Comparison of ENCODE assay signal across 8 mouse cellular contexts in the genomic region with DNA sequence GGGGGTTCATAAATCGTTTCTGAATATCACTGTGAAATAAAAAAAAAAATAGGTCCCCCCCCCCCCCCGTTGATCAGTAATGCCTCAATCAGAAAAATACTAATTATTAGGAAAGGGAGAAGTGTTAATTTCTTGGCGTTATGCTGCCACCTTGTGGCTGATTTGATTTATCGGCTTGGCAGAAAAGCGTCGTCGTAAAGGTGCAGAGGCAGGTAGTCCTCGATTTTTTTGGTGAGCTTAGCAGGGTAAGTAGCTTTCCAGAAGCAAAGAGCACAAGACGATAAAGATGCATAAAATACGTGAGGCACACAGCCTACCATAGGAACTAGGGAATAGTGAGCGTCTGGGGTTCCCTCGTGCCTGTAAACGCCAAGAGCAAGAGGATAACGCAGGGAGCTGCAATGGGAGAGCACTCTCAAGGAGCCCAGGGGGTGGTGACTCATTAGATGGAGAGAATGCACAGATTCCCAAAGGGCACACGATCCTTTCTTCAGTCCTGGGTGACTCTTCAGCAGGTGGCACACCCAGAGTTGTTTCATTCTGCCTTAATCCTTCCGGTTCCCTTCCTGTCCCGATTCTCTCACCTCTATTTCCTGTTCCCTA. TPM values are rescaled to one million over a fixed set of nuclear protein-coding genes. Genes with fewer than 3 reads are reported as not detected.
DNase-seq lines count a peak whose midpoint lies in the region; ATAC-seq and TF ChIP-seq lines count a peak whose summit lies in the region.

No protein-coding gene starts in this region.

- no peaks in the 10 kb centered on the region for H3K9me3 ChIP-seq in kidney, embryonic 14.5 days (ENCODE audit: control insufficient read depth, low read length)
- H3K9me3 ChIP-seq in forebrain, embryonic 13.5 days (replicated peaks) = no peaks in the 10 kb centered on the region
- no peaks in the 10 kb centered on the region for H3K9me3 ChIP-seq in hindbrain, postnatal 0 days (ENCODE audit: low read length)
- no peaks in the 10 kb centered on the region for H3K9me3 ChIP-seq in limb, embryonic 11.5 days (ENCODE audit: control insufficient read depth, low read length)
- no peaks in the 10 kb centered on the region for H3K9me3 ChIP-seq in midbrain, embryonic 12.5 days

- no peak overlapping the region for H3K27ac ChIP-seq in kidney, embryonic 14.5 days (ENCODE audit: low read depth, low read length)
- no peak overlapping the region for H3K27ac ChIP-seq in forebrain, embryonic 13.5 days
- no peak overlapping the region for H3K27ac ChIP-seq in hindbrain, postnatal 0 days
- no peak overlapping the region for H3K27ac ChIP-seq in limb, embryonic 11.5 days (replicated peaks; ENCODE audit: low read depth, low read length)
- H3K27ac ChIP-seq in midbrain, embryonic 12.5 days (replicated peaks) = no peak overlapping the region

- no peaks in the 10 kb centered on the region for H3K36me3 ChIP-seq in kidney, embryonic 14.5 days (ENCODE audit: control insufficient read depth, insufficient read depth, low read length)
- no peaks in the 10 kb centered on the region for H3K36me3 ChIP-seq in forebrain, embryonic 13.5 days (ENCODE audit: poor library complexity, severe bottlenecking)
- no peaks in the 10 kb centered on the region for H3K36me3 ChIP-seq in hindbrain, postnatal 0 days (ENCODE audit: insufficient read depth, low read length)
- H3K36me3 ChIP-seq in limb, embryonic 11.5 days (ENCODE audit: control insufficient read depth, insufficient read depth, low read length) = no peaks in the 10 kb centered on the region
- no peaks in the 10 kb centered on the region for H3K36me3 ChIP-seq in midbrain, embryonic 12.5 days

- no peaks in the 10 kb centered on the region for H3K27me3 ChIP-seq in kidney, embryonic 14.5 days (ENCODE audit: control insufficient read depth, insufficient read depth, low read length)
- 0 out of 2 replicates have a peak, but pooled peaks cover 14% of the 10 kb centered on the region for H3K27me3 ChIP-seq in forebrain, embryonic 13.5 days
- 0 out of 2 replicates have a peak, but pooled peaks cover 6% of the 10 kb centered on the region for H3K27me3 ChIP-seq in hindbrain, postnatal 0 days (ENCODE audit: insufficient read depth, low read length)
- H3K27me3 ChIP-seq in limb, embryonic 11.5 days (ENCODE audit: control insufficient read depth, insufficient read depth, low read length) = no peaks in the 10 kb centered on the region
- peaks cover 60% of the 10 kb centered on the region for H3K27me3 ChIP-seq in midbrain, embryonic 12.5 days

- ATAC-seq in kidney, embryonic 14.5 days (ENCODE audit: low FRiP score, low TSS enrichment) = no peak
- ATAC-seq in forebrain, embryonic 13.5 days = peak; percentile 26; the same call in 1 of the 2 replicates
- ATAC-seq in hindbrain, postnatal 0 days = 0 out of 2 replicates have a peak, but pooled peaks have one; percentile 43
- no peak for ATAC-seq in limb, embryonic 11.5 days (ENCODE audit: insufficient number of reproducible peaks, low FRiP score, low TSS enrichment, low read depth)
- ATAC-seq in midbrain, embryonic 12.5 days (ENCODE audit: low FRiP score, low read depth) = no peak

- no peaks in the 10 kb centered on the region for H3K4me1 ChIP-seq in kidney, embryonic 14.5 days (ENCODE audit: control insufficient read depth, insufficient read depth, low read length)
- no peaks in the 10 kb centered on the region for H3K4me1 ChIP-seq in forebrain, embryonic 13.5 days
- H3K4me1 ChIP-seq in hindbrain, postnatal 0 days (ENCODE audit: insufficient read depth, low read length) = no peaks in the 10 kb centered on the region
- H3K4me1 ChIP-seq in limb, embryonic 11.5 days (ENCODE audit: control insufficient read depth, insufficient read depth, low read length) = no peaks in the 10 kb centered on the region
- H3K4me1 ChIP-seq in midbrain, embryonic 12.5 days = peaks cover 5% of the 10 kb centered on the region; the same call in 1 of the 2 replicates

- peak; percentile 83 for TF ChIP-seq CTCF in hindbrain, postnatal 0 days (IDR thresholded peaks at IDR 0.05; ENCODE audit: low read depth)

- DNase-seq in kidney, adult 18-20 months = peak; percentile 62
- DNase-seq in c-Kit-positive CD71-negative TER-119-negative erythroid progenitor cells, embryonic 14.5 days (ENCODE audit: low read depth) = peak; percentile 51
- DNase-seq in hindbrain, postnatal 0 days (ENCODE audit: low spot score) = peak; percentile 84
- DNase-seq in limb, embryonic 11.5 days (ENCODE audit: low spot score) = peak; percentile 70
- DNase-seq in spleen, postnatal 4 days (ENCODE audit: low spot score in 2 of 2) = peak; percentile 41 to 74

- no peak overlapping the region; the same call in 1 of the 2 replicates for H3K4me2 ChIP-seq in kidney, embryonic 14.5 days (replicated peaks; ENCODE audit: low read depth, low read length)
- peak overlapping the region; percentile 47 for H3K4me2 ChIP-seq in forebrain, embryonic 13.5 days
- peak overlapping the region; percentile 49 for H3K4me2 ChIP-seq in hindbrain, postnatal 0 days (ENCODE audit: low read depth, low read length)
- no peak overlapping the region for H3K4me2 ChIP-seq in limb, embryonic 11.5 days (ENCODE audit: low read depth, severe bottlenecking)
- peak overlapping the region; percentile 37 for H3K4me2 ChIP-seq in midbrain, embryonic 12.5 days (replicated peaks)

- 17% methylated on average over 17 of the region's 17 CpGs for WGBS in kidney, embryonic 14.5 days
- WGBS in forebrain, embryonic 13.5 days = 12% methylated on average over 17 of the region's 17 CpGs
- 15% methylated on average over 17 of the region's 17 CpGs for WGBS in hindbrain, postnatal 0 days
- WGBS in limb, embryonic 11.5 days = 17% methylated on average over 17 of the region's 17 CpGs
- WGBS in midbrain, embryonic 12.5 days = 13% methylated on average over 17 of the region's 17 CpGs

- H3K4me3 ChIP-seq in kidney, embryonic 14.5 days (ENCODE audit: low read length) = no peak overlapping the region
- no peak overlapping the region for H3K4me3 ChIP-seq in forebrain, embryonic 13.5 days
- H3K4me3 ChIP-seq in hindbrain, postnatal 0 days (ENCODE audit: low read length) = no peak overlapping the region; the same call in 1 of the 2 replicates
- H3K4me3 ChIP-seq in limb, embryonic 11.5 days (ENCODE audit: low read depth, low read length) = no peak overlapping the region
- no peak overlapping the region for H3K4me3 ChIP-seq in midbrain, embryonic 12.5 days

- H3K9ac ChIP-seq in kidney, embryonic 14.5 days (ENCODE audit: low read depth, low read length) = no peak overlapping the region
- H3K9ac ChIP-seq in forebrain, embryonic 13.5 days = peak overlapping the region; percentile 34; the same call in 1 of the 2 replicates
- H3K9ac ChIP-seq in hindbrain, postnatal 0 days (replicated peaks; ENCODE audit: low read length) = no peak overlapping the region
- H3K9ac ChIP-seq in limb, embryonic 11.5 days (ENCODE audit: low read length) = no peak overlapping the region
- H3K9ac ChIP-seq in midbrain, embryonic 12.5 days (replicated peaks) = no peak overlapping the region

RNA-seq across cellular contexts. Expression of a gene that starts 3.8 kb away (rescaled TPM):
- polyA plus RNA-seq in kidney, embryonic 14.5 days (2014; fragmentation: Nextera tagmentation; extraction: Ambion mirVana) = 0.26 TPM in 1 of 2 replicates, not detected in the other
- polyA plus RNA-seq in forebrain, embryonic 13.5 days (2015; fragmentation: Nextera tagmentation; extraction: Ambion mirVana) = not detected in 2 replicates
- total RNA-seq in hindbrain, postnatal 0 days (2014; rRNA removed) = not detected in 2 replicates
- polyA plus RNA-seq in hindbrain, postnatal 0 days (2015; fragmentation: Nextera tagmentation; extraction: Ambion mirVana) = 0.28 and 0.35 TPM in 2 replicates
- polyA plus RNA-seq in limb, embryonic 11.5 days (2014; fragmentation: Nextera tagmentation; extraction: Ambion mirVana) = not detected in 2 replicates
- not detected in 2 replicates for polyA plus RNA-seq in midbrain, embryonic 12.5 days (2016; fragmentation: Nextera tagmentation; extraction: Ambion mirVana)

RNA-seq across cellular contexts. Expression of a gene that starts 49.9 kb away (rescaled TPM):
- 25.3 and 36.0 TPM in 2 replicates for polyA plus RNA-seq in kidney, embryonic 14.5 days (2014; fragmentation: Nextera tagmentation; extraction: Ambion mirVana)
- 26.5 and 28.6 TPM in 2 replicates for polyA plus RNA-seq in forebrain, embryonic 13.5 days (2015; fragmentation: Nextera tagmentation; extraction: Ambion mirVana)
- total RNA-seq in hindbrain, postnatal 0 days (2014; rRNA removed) = 13.2 and 16.9 TPM in 2 replicates
- polyA plus RNA-seq in hindbrain, postnatal 0 days (2015; fragmentation: Nextera tagmentation; extraction: Ambion mirVana) = 17.2 and 17.5 TPM in 2 replicates
- 37.9 and 39.9 TPM in 2 replicates for polyA plus RNA-seq in limb, embryonic 11.5 days (2014; fragmentation: Nextera tagmentation; extraction: Ambion mirVana)
- 31.4 and 34.0 TPM in 2 replicates for polyA plus RNA-seq in midbrain, embryonic 12.5 days (2016; fragmentation: Nextera tagmentation; extraction: Ambion mirVana)

RNA-seq across cellular contexts. Expression of a gene that starts 50.1 kb away (rescaled TPM):
- 73.6 and 112 TPM in 2 replicates for polyA plus RNA-seq in kidney, embryonic 14.5 days (2014; fragmentation: Nextera tagmentation; extraction: Ambion mirVana)
- 82.1 and 83.9 TPM in 2 replicates for polyA plus RNA-seq in forebrain, embryonic 13.5 days (2015; fragmentation: Nextera tagmentation; extraction: Ambion mirVana)
- 41.2 and 58.9 TPM in 2 replicates for total RNA-seq in hindbrain, postnatal 0 days (2014; rRNA removed)
- polyA plus RNA-seq in hindbrain, postnatal 0 days (2015; fragmentation: Nextera tagmentation; extraction: Ambion mirVana) = 86.9 and 87.1 TPM in 2 replicates
- polyA plus RNA-seq in limb, embryonic 11.5 days (2014; fragmentation: Nextera tagmentation; extraction: Ambion mirVana) = 106 and 112 TPM in 2 replicates
- 93.1 and 94.1 TPM in 2 replicates for polyA plus RNA-seq in midbrain, embryonic 12.5 days (2016; fragmentation: Nextera tagmentation; extraction: Ambion mirVana)

Comparison
In these comparisons a context has a peak if more than half of its experiments do, and no peak if none do; other contexts are left out.
1. ATAC-seq: peak in forebrain, embryonic 13.5 days (single experiment) and hindbrain, postnatal 0 days (single experiment); none in kidney, embryonic 14.5 days (single experiment), limb, embryonic 11.5 days (single experiment) and midbrain, embryonic 12.5 days (single experiment).
2. H3K4me2 ChIP-seq: peak in forebrain, embryonic 13.5 days (single experiment), hindbrain, postnatal 0 days (single experiment) and midbrain, embryonic 12.5 days (single experiment); none in kidney, embryonic 14.5 days (single experiment) and limb, embryonic 11.5 days (single experiment).
3. Peak in every context shown above with its lines, with median percentiles within 50 percentile points of each other: DNase-seq.